Mouse (Mus musculus) thymus, postnatal 4 days (tissue): ENCODE measurements around the gene Atat1.

Experiments
- DNase-seq: peaks from one replicate; pipeline ENCODE4 v3.0.0; 2021

Atat1 gene

DNA sequence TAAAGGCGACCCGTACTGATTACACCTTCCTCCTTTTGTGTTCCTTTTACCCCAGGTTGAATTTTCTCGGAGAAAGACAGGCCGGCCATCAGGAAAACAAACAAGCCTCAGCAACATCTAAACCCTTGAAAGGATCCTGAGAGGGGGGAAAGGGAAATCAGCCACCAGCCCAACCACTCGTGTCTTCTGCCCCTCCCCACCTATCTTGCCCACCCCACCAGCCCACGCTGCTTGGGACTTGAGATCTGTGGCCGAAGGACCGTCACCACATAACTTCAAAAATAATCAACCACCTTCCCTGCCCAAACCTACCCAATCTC lies 7.2 kb upstream of the Atat1 start:
- peak; percentile 62 for DNase-seq

DNA sequence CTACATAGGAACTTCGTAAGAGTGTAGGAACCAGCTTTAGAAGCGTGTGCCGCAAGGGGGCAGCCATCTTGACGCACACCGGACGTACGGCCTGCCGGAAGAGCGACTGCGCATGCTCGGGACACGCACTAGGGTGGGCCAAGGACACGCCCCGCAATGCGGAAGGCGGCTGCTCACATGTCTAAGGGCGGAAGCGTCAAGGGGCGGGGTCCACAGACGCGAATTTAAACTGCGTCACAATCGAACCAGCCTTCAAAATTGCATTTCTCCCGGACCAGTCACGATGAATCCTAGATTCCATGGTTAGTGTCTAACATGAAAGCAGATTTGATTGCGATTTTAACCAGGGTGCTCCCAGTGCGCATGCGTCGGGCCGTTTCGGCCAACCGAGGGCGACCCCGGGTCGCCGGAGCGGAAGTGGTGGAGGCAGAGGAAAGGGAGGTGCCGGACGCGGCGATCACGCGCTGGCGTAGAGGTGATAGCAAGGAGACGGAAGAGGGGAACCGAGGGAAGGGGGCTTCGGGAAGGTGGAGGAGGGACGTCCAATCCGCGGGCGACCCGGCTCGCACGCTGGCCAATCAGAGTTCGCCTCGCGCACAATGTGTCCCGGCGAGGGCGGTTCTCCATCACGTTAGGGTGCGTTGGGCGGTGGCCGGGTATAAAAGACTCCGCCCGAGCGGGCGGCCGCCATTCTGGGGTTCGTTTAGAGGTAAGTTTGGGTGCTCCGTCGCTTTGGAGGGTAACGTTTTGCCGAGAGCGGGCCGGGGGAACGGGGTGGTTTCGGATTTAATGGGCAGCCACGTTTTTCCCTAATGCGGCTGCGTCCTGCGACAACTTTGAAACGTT lies 6.6 kb upstream of the Atat1 start, which contains the start of the genes Mrps18b and Ppp1r10:
Mrps18b (minus strand) TSS at position 93 of the 846 bp plus-strand sequence.
Ppp1r10 (plus strand) TSS at position 138 of the 846 bp plus-strand sequence.
- DNase-seq, result peak; percentile 98

DNA sequence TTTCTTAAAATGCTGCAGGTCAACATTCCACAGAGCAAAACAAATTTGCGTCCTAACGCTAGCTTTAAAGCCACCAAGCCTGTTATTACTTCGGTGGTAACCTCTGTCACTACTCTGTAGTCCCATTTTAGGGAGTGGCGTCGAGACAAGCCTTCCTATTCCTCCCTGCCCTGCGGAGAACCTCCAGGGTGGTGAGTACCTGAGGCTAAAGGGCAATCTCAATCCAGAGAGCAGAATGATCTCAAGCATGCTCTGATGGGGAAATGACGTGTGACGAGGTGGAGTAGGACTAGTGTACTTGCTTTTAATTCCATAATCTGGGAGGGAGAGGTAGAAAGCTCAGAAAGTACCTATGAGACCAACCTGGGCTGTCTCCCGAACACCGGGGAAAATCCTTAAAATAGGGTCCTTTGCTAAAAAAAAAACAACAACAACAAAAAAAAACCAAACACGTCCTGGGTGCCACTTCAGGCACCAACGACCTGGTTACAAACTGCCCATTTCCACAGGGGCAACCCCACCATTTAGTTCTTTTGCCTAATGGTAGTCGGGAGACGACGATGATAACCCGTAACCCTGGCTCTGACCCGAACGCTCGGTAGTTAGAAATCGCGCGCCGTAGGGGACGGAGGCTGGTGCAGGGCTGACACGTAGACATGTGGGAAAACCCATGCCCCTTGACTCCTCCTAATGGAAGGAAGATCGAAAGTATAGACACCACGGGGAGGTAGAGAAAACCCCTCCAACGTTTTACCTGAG lies 5.8 kb upstream of the Atat1 start:
- no peak for DNase-seq

DNA sequence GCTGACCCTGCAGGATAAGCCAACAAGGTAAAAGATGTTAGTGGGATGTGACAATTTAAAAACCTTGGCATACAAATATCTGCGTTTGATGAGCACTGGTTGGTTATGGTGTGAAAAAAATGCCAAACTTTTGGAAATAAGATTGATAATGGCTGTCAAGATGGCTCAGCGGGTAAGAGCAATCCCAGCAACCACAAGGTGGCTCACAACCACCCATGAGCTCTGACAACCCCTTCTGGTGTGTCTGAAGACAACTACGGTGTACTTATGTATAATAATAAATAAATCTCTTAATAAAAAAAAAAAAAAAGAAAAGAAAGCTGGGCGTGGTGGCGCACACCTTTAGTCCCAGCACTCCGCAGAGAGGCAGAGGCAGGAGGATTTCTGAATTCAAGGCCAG lies 5.1 kb upstream of the Atat1 start:
- DNase-seq, result no peak

DNA sequence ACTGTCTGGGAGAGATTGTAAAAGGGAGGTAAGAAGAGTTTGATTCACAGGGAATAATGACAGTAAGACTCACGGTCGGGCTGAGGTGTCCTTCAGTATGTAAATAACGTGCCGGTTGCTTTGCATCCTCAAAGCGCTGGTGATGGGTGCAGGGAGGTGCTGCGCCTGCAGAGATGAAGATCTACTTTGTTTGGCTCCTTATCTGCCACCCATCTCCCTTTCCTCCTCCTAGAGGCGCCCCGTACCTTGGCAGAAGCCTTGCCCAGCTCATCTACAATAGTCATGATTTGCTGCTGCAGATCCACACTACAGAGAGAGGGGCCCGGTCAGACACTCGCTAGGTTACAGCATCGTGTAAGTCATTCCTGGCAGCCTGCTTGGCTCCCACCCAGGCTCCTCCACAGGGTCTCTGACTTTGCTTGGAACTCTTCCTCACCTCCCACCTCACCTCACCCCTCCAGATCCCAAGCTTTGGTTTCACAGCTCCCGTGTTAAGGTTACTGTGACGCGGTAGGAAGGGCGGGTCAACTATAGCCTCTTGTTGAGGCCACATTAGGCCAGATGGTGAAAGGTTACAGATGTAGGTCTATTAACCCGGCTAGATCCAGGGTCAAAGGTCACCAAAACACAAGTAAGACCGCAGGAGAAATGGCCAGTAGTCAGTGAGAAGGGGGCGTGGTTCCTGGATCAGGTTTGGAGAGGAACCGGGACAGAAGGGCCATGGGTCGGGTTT lies 523 bp downstream of the Atat1 start:
- DNase-seq, result no peak

DNA sequence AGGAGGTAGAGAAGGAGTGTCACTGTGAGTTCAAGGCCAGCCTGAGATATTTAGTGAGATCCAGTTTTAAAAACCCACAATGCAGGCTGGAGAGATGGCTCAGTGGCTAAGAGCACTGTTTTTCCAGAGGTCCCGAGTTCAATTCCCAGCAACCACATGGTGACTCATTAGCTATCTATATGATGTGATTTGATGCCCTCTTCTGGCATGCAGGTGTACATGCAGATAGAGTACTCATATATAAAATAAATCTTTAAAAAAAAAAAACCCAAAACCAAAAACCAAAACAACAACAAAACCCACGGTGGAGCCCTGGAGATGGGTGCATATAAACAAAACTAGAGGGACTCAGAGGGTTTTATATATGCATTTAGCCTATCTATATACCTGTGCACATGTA lies 2.3 kb downstream of the Atat1 start:
- DNase-seq, result no peak

DNA sequence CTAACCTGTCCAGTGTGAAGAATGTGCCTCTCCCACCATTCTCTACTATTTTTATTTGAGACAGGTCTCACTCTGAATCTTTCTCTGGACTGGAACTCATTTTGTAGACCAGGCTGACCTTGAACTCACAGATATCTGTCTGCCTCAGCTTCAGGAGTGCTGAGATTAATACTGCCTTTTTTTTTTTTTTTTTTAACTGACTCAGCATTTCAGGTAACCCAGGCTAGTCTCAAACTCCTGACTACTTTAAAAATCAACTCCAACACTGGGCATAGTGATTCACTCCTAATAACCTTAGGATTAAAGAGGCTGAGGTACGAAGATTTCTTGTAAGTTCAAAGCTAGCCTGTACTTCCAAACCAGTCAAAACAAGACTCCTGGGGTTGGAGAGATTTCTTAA lies 4.3 kb downstream of the Atat1 start:
- no peak for DNase-seq

DNA sequence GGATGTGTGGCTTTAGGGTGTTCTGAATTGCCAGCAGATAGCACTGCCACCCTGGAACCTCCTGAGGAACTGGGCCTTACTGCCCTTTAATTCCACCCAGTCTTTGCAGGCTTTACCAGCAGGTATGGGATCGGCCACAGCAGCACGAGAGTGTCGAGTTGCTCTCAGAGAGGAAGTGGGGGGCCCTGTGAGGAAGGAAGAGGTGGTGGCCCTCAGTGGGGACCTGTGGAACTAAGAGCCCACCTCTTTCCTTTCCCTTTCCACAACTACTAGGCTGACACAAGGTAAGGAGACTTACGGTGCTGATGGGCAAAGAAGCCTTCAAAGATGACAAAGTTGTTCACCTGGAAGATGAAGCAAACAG lies 5.9 kb downstream of the Atat1 start:
- peak; percentile 62 for DNase-seq

DNA sequence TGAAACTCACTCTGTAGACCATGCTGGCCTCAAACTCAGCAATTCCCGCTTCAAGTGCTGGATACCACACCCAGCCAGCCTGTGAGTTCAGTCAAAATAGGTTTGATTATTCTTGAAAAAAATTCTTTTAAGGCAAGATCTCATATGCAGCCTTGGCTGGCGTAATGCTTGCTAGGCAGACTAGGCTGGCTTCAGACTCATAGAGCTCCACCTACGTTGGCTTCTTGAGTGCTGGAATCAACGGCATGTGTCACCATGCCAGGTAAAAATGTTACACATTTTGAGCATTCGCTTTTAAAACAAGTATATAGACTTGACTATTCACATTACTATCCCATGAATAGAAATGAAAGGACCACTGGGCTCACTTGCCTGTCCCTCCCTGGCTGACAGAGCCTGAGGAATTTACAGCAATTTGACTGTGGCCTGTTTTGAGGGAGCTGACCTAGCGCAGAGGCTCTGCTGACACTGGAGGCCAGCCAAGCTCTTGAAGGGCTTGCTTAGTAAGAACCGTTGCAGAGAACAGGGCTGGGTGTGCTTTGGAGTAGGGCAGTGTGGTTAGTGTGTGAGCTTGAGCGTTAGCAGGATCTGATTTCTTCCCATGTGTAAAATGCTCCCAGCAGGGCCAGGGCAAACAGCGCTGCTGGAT lies 6.4 kb downstream of the Atat1 start:
- DNase-seq, result no peak

DNA sequence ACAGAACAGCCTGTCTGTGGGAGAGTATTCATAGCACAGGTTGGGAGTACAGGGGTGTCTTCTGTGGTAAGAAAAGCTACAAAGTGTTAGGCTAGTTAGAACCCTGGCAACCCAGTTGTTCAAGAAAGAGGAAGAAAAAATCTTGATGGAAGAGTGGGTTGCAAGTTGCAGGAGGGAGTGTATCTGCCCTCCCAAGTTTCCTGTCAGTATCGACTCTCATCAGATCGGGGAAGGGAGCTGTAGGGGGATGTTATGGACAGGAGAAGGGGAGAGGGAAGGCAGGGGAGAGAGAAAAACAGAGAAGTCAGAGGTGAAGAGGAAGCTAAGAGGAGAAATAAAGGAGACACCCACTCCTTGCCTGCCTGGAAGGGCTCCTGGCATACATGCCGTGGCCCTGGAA lies 9.2 kb downstream of the Atat1 start:
- no peak for DNase-seq

DNA sequence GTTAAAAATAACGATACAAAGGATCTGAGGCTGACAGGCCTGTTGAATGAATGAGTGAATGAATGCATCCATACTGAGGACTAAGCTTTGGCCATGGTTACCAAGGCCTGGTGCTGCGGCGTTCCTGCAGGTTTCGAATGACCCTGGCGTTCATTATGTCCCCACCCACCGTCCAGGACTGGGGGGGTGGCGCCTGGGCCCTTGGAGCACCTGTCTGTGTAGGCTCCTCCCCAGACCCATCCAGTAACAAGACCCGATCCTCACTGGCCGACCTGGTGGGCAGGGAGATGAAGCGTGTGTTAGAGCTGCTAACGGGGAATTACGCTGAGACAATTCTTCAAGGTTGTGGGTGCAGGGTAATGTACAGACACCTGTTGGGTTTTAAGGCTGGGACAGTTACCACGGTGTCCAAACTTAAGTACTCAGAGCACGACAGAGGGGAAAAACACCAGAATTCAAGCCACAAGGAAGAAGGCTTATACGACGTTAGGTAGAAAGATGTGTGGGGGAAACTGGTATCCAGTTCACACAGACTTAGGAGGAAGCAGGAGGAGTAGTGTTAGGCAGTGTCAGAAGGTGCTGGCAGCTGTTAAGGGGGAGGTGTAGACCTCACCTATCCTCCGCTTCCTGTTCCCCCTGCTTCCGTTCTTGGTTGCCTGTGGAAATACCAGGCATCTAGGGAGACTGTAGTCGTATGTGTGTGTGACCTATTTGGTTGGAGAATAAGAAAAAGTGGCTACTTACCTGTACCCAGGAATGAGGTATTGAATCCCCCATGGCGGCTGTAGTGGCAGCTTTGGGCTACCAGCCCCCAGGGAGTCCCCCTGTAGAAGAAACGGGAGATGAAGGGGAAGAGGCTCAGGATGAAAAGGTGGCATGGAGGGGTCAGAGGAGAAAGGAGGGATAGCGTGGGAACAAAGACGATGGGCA lies 12.0 kb downstream of the Atat1 start:
- peak; percentile 47 for DNase-seq

DNA sequence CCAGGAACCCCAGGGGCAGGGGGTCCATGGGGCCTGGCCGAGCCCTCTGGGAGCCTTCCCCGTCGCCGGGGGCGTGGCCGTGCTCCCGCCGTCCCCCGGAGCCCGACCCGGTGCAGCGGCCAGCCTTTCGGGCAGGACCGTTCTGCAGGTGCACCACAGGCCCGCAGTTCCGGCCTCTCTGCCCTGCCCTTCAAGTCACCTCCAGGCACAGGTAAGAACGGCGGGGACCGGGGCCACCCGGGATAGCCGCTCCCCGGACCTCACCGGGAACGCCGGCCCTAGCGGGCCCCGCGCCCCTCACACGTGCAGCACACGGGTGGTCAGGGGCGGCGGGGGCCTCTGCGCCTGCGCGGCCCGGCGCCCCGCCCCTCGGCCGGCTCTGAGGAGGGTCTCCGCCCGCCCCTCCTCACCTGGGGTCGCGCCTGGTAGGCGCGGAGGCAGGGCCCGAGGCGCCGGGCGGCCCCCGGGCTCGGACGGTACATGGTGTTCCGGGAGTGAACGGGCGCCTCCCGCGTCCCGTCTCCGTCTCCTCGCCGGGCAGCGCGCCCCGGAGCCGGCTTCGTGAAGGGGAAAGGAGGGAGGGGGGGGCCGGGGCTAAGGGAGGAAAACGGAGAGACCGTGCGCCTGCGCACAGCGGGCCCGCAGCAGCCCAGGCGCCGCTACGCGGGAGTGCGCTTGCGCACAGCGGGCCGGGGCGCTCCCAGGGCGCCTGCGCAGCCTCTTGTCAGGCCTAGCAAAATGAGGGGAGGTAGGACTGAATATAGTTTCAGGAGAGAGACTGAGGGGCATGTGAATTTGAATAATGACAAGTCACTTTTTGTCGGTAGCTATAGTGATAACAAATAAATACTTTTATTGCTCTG lies 12.9 kb downstream of the Atat1 start, which contains the start of gene 2310061I04Rik:
2310061I04Rik (minus strand) TSS at position 651 of the 863 bp plus-strand sequence.
- DNase-seq, result peak; percentile 96

DNA sequence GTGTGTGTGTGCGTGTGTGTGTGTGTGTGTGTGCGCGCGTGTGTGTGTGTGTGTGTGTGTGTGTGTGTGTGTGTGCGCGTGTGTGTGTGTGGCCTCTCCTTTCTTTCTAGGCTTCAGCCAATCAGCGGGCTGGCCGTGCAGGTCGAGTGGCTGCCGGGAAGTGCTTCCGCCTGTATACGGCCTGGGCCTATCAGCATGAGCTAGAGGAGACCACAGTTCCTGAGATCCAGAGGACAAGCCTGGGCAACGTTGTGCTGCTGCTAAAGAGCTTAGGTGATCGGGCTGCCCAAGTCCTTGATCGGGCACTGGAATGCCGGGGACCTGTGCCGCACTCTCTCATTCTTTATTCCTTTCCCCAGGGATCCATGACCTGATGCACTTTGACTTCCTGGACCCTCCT lies 22.1 kb downstream of the Atat1 start:
- DNase-seq, result no peak

DNA sequence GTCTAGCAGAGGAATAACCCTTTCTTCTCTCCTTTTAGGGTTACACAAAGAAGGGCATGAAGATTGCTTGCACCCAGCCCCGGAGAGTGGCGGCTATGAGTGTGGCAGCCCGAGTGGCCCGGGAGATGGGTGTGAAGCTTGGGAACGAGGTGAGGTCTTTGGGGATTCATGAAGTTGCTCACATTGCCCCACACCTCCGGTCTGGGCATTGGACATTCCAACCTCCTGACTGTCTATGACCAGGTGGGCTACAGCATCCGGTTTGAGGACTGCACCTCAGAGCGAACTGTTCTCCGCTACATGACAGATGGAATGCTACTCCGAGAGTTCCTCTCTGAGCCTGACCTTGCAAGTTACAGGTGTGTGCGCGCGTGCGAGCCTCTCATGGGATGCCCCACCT lies 26.1 kb downstream of the Atat1 start:
- no peak for DNase-seq

DNA sequence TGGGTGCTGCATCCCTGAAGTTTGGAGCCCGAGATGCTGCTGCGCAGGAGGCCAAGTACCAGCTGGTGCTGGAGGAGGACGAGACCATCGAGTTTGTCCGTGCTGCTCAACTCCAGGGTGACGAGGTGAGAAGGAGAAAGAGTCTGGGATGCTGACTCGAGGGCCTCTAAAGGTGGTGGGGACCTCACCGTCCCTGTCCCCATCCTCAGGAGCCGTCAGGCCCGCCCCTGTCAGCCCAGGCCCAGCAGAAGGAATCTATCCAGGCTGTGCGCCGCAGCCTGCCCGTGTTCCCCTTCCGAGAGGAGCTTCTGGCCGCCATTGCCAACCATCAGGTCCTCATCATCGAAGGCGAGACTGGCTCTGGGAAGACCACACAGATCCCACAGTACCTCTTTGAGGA lies 27.0 kb downstream of the Atat1 start:
- DNase-seq, result no peak

DNA sequence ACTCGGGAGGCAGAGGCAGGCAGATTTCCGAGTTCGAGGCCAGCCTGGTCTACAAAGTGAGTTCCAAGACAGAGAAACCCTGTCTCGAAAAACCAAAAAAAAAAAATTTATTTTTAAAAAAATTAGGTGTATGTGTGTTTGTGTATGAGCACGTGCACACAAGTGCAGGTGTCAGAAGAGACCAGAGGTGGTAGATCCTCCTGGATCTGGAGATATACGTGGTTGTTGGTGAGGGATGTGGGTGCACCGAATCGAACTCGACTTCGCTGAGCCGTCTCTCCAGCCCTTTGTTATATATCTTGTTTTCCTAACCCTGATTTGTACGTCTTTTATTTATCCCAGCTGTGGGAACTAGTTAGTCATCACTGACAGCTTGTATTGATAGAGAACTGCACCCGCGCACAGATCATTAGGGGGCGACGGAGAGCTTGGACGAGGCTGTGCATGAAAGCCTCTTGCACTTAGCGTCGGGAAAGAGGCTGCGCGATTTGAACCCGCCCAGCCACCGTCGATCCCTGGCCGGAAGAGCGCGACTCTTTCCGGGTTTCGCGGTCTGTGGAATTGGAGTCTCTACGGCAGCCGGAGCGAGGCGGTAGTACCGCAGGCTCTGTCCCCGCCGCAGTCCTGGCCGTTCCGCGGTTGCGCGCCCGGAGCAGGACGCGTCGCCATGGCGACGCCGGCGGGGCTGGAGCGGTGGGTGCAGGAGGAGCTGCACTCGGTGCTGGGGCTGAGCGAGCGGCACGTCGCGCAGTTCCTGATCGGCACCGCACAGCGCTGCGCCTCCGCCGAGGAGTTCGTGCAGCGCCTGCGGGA lies 30.4 kb downstream of the Atat1 start, which contains the start of gene Dhx16:
Dhx16 (plus strand) TSS at position 575 of the 813 bp plus-strand sequence.
- DNase-seq, result peak; percentile 98

DNA sequence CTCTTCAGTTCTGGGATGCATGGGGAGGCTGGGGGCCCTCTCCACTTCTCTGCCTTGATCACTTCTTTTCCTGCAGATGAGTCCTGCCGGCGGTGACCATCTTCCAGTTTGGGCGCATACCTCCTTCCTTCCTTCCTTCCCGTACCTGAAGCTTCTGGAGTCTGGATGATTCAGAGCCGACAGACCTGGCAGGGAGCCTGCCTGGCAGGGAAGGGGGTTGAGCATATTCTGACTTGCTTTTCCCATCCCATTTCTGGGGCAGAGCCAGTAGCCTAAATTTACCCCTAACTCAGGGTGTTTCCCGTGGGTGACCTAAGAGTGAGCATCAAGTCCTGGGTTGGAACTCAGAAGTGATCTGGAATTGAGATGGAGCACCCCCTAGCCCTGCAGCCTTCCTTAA lies 35.2 kb downstream of the Atat1 start:
- DNase-seq, result no peak

DNA sequence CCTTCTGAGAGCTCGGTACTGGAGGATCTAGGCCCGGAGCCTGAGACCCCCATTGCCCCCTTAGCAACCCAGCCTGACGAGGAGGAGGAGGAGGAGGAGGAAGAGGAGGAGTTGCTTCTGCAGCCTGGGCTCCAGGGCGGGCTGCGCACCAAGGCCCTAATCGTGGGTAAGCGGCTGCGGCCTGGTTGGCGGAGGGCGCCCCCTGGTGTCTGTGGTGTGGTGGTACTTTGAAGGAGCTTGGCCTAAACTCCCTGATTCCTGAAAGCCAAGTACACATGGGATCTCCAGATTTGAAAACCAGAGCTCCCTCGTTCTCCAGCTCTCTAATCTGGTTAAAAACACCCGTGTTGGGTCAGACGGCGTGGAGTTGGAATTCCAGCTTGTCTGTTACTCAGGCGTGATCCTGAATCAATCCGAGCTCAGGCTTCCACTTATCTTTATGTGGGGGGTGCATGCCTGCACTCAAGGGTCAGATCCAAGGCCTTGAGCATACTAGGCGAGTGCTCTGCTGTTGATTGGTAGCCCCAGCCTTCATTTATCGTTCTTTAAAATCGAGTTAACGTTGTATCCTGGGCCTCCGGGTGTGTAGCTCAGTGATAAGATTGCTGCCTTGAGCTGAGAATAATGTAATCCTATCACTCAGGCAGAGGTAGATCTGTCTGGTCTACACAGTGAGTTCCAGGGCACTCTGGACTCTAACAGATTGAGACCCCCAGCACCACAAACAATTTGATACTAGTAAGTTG lies 35.9 kb downstream of the Atat1 start:
- DNase-seq, result peak; percentile 96
